Mouse (Mus musculus) ES-Bruce4 (cell line): ENCODE data around the gene Qtrt2. TPM values are rescaled to one million over a fixed set of nuclear protein-coding genes. Genes with fewer than 3 reads are reported as not detected.

Source experiments
- H3K27ac ChIP-seq: 2 replicates; pipeline ENCODE4 v1.5.1; 2012; ENCODE audit warnings: low read length, inconsistent platforms; ENCODE audit not compliant: insufficient read depth
- H3K27me3 ChIP-seq: 2 replicates; pipeline ENCODE4 v1.6.1; 2012; ENCODE audit warnings: mild to moderate bottlenecking, low read length, inconsistent platforms; ENCODE audit not compliant: control insufficient read depth, poor library complexity, insufficient read depth, severe bottlenecking
- H3K36me3 ChIP-seq: 2 replicates; pipeline ENCODE4 v1.6.1; 2012; ENCODE audit warnings: inconsistent platforms, mild to moderate bottlenecking, low read length, moderate library complexity; ENCODE audit not compliant: control insufficient read depth, poor library complexity, insufficient read depth, severe bottlenecking
- H3K4me1 ChIP-seq: one replicate; pipeline ENCODE4 v1.8.1; 2011; ENCODE audit warnings: low read length; ENCODE audit not compliant: control insufficient read depth, insufficient read depth
- H3K4me3 ChIP-seq: 2 replicates; pipeline ENCODE4 v1.5.1; 2011; ENCODE audit warnings: low read depth, mild to moderate bottlenecking, low read length
- H3K9ac ChIP-seq: 2 replicates; pipeline ENCODE4 v1.6.1; 2012; ENCODE audit warnings: low read depth, mild to moderate bottlenecking, inconsistent platforms; ENCODE audit not compliant: poor library complexity, severe bottlenecking
- H3K9me3 ChIP-seq: replicated peaks from 2 replicates; pipeline ENCODE4 v1.6.1; 2012; ENCODE audit warnings: mild to moderate bottlenecking, low read length, inconsistent platforms; ENCODE audit not compliant: control insufficient read depth, poor library complexity, insufficient read depth, severe bottlenecking
- CTCF ChIP-seq: IDR thresholded peaks from one replicate; pipeline ENCODE4 v1.8.1; 2011; ENCODE audit warnings: low read depth, low read length
- EP300 ChIP-seq: IDR thresholded peaks from 2 replicates; pipeline ENCODE4 v1.6.1; 2011; ENCODE audit warnings: low read depth, low read length; ENCODE audit not compliant: insufficient read depth
- POLR2A ChIP-seq: IDR thresholded peaks from one replicate; pipeline ENCODE4 v1.8.1; 2011; ENCODE audit warnings: low read length; ENCODE audit not compliant: insufficient read depth
- polyA plus RNA-seq: library from polyadenylated mRNA; stranded (reverse); fragments of >200 nt; gene quantifications from 2 replicates; pipeline ENCODE4 v1.2.4, GENCODE M21; 2011; ENCODE audit warnings: low read depth; ENCODE audit not compliant: missing spikeins, insufficient read depth, insufficient read length

Gene Qtrt2
- polyA plus RNA-seq, 1 experiment, result 45.3 TPM

GRCm38 (mm10) chr16:43933041-43933440, 6.4 kb upstream of the Qtrt2 start:
- Histone ChIP-seq H3K4me3 (no peak overlapping the region), H3K9ac (no peak overlapping the region), H3K27ac (no peak overlapping the region), H3K4me1 (no peaks in the 10 kb centered on the region), H3K36me3 (no peaks in the 10 kb centered on the region), H3K27me3 (no peaks in the 10 kb centered on the region), H3K9me3 (no peaks in the 10 kb centered on the region)
- TF ChIP-seq EP300, result no peak
- no peak for TF ChIP-seq POLR2A
- no peak for TF ChIP-seq CTCF

GRCm38 (mm10) chr16:43932319-43932718, 5.7 kb upstream of the Qtrt2 start:
- no peak overlapping the region for H3K4me3 ChIP-seq
- H3K27me3 ChIP-seq, result no peaks in the 10 kb centered on the region
- H3K9me3 ChIP-seq, result no peaks in the 10 kb centered on the region
- H3K36me3 ChIP-seq, result no peaks in the 10 kb centered on the region
- no peak overlapping the region for H3K27ac ChIP-seq
- TF ChIP-seq EP300 (no peak), POLR2A (no peak), CTCF (no peak)
- no peak overlapping the region for H3K9ac ChIP-seq
- no peaks in the 10 kb centered on the region for H3K4me1 ChIP-seq

- H3K36me3 ChIP-seq, result no peaks in the 10 kb centered on the region
- H3K27me3 ChIP-seq, result no peaks in the 10 kb centered on the region
- no peak overlapping the region for H3K4me3 ChIP-seq
Measured at GRCm38 (mm10) chr16:43931502-43931901, 4.9 kb upstream of the Qtrt2 start.

GRCm38 (mm10) chr16:43930577-43930976, 4.0 kb upstream of the Qtrt2 start:
- Histone ChIP-seq H3K9me3 (no peaks in the 10 kb centered on the region), H3K27me3 (no peaks in the 10 kb centered on the region), H3K4me3 (no peak overlapping the region), H3K4me1 (no peaks in the 10 kb centered on the region), H3K9ac (no peak overlapping the region), H3K36me3 (no peaks in the 10 kb centered on the region), H3K27ac (no peak overlapping the region)
- TF ChIP-seq EP300, result no peak
- TF ChIP-seq CTCF, result no peak
- no peak for TF ChIP-seq POLR2A

More at GRCm38 (mm10) chr16:43931502-43931901, 4.9 kb upstream of the Qtrt2 start:
- Histone ChIP-seq H3K4me1 (no peaks in the 10 kb centered on the region), H3K27ac (no peak overlapping the region), H3K9ac (no peak overlapping the region), H3K9me3 (no peaks in the 10 kb centered on the region)
- TF ChIP-seq EP300, result no peak
- TF ChIP-seq CTCF, result no peak
- TF ChIP-seq POLR2A, result no peak

- H3K27me3 ChIP-seq, result no peaks in the 10 kb centered on the region
- H3K4me1 ChIP-seq, result no peaks in the 10 kb centered on the region
- no peak overlapping the region for H3K4me3 ChIP-seq
- H3K36me3 ChIP-seq, result no peaks in the 10 kb centered on the region
- TF ChIP-seq EP300, result no peak
- TF ChIP-seq CTCF, result no peak
- no peak for TF ChIP-seq POLR2A
- H3K27ac ChIP-seq, result 0 out of 2 replicates have a peak overlapping the region, but pooled peaks have one; percentile 54
- H3K9me3 ChIP-seq, result no peaks in the 10 kb centered on the region
- H3K9ac ChIP-seq, result no peak overlapping the region
Measured at GRCm38 (mm10) chr16:43925846-43926245, 763 bp downstream of the Qtrt2 start.

GRCm38 (mm10) chr16:43925001-43925558, 1.5 kb downstream of the Qtrt2 start:
- H3K4me3 ChIP-seq, result no peak overlapping the region

More at GRCm38 (mm10) chr16:43925001-43925558, 1.5 kb downstream of the Qtrt2 start:
- no peaks in the 10 kb centered on the region for H3K9me3 ChIP-seq
- no peaks in the 10 kb centered on the region for H3K27me3 ChIP-seq
- no peak overlapping the region for H3K9ac ChIP-seq
- TF ChIP-seq EP300, result no peak
- TF ChIP-seq CTCF, result no peak
- TF ChIP-seq POLR2A, result no peak
- H3K36me3 ChIP-seq, result no peaks in the 10 kb centered on the region
- no peaks in the 10 kb centered on the region for H3K4me1 ChIP-seq
- H3K27ac ChIP-seq, result no peak overlapping the region
